Mouse (Mus musculus): Measurements from ENCODE around the gene Spdye4b. TPM values are rescaled to one million over a fixed set of nuclear protein-coding genes. Genes with fewer than 3 reads are reported as not detected.
A peak's percentile ranks its signal among the peaks of the same experiment; 100 is the strongest.
"Not testable (repeated sequence)": the region's sequence is repeated elsewhere in the genome, so short reads cannot be mapped to it uniquely, and the experiment has no call there.

The Spdye4b gene
- not detected in 2 replicates for polyA plus RNA-seq (2015; fragmentation: Nextera tagmentation; extraction: Ambion mirVana)

DNA sequence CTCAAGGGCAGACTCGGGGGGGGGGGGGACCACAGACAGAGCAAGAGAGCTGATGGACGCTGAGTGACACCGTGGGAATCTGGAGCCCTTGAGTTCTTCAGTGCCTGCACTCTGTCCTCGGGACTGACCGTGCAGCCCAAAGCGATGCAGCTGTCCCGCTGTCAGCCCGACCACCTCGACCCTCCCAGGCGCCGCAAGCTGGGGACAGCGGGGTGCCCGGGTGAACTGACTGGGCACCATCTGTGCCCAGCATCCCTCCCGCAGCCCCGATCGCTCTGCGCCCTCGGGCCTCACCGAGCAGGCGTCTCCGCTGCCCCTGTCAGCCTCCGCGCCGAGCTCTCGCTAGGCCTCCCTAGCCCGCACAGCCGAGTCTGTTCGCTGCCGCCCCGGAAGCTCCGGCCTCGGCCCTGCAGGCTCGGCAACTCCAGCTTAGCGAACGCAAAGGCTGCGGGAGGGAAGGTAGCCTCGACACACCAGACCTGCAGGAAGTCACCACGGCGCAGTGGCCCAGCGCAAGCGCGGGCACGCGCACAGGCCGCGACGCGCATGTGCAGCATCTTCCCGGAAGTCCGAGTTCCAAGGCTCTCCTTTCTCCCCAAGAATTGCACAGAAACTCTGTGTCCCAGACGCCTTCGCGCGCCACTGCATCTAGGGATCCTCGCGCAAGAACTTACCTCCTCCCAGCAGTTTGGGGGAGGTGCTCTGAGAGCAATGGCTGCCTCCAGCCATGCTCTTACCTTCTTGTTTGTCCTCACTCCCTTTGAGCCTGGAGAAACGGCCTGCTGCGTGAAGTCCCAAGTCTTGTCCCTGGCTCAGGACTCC, at the start of gene Spdye4b, which contains the start of gene Rbak:
Gene Spdye4b, plus strand, starts transcription at position 763 of the 822 bp plus-strand sequence.
Gene Rbak, minus strand, starts transcription at position 521 of the 822 bp plus-strand sequence.
- Histone ChIP-seq H3K4me2 (replicated peaks; ENCODE audit: low read depth, low read length) (peak within 1 kb of the TSS; percentile 90), H3K4me3 (ENCODE audit: low read depth, low read length) (peak within 1 kb of the TSS; percentile 71), H3K4me1 (ENCODE audit: insufficient read depth, low read depth, low read length) (peaks cover 10% of the 10 kb centered on the region; the same call in 1 of the 2 replicates), H3K27me3 (replicated peaks; ENCODE audit: insufficient read depth, low read length) (no peaks in the 10 kb centered on the region), H3K36me3 (ENCODE audit: insufficient read depth, low read length) (peaks cover 19% of the 10 kb centered on the region; the same call in 1 of the 2 replicates), H3K9ac (replicated peaks; ENCODE audit: low read depth) (peak within 1 kb of the TSS; percentile 86), H3K9me3 (ENCODE audit: low read length) (no peaks in the 10 kb centered on the region), H3K27ac (ENCODE audit: low read length) (peak within 1 kb of the TSS; percentile 75)
- 0% methylated on average over 50 of the region's 58 CpGs for WGBS
- ATAC-seq (peak; percentile 99), DNase-seq (ENCODE audit: low spot score) (peak; percentile 98)
- TF ChIP-seq EP300 (IDR thresholded peaks at IDR 0.05) (no peak), CTCF (IDR thresholded peaks at IDR 0.05) (peak; percentile 35; the same call in 1 of the 2 replicates)

DNA sequence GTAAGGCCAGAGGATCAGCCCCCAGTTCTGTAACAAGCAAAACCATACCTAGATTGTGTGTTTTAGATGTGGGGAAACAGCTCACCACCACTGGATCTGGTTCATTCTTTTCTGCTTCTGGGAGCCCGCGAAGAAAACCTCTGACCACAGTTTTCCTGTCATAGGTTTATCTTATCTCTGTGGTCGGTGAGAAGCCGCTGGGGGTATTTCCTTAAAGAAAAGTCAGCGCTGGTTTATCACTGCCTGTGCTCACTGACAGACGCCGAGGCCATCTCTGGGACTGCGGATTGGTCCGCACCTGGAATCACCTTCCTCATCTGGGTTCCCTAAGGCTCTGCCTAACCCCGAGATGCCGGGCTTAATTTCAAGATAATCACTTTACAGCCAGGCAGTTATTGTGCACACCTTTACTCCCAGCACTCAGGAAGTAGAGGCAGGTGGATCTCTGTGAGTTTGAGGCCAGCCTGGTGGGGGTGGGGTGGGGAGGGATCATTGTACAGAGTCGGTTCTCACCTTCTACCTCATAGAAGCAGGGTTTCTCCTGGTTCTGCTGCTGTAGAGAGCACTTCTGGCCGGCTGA, 47.8 kb upstream of the Spdye4b start:
- TF ChIP-seq CTCF (IDR thresholded peaks at IDR 0.05) (no peak), EP300 (IDR thresholded peaks at IDR 0.05) (no peak)
- no peaks in the 10 kb centered on the region for H3K27me3 ChIP-seq (replicated peaks; ENCODE audit: insufficient read depth, low read length)
- no peak overlapping the region for H3K9ac ChIP-seq (replicated peaks; ENCODE audit: low read depth)
- H3K4me3 ChIP-seq (ENCODE audit: low read depth, low read length), result no peak overlapping the region
- ATAC-seq, result no peak
- 55% methylated on average over 13 of the region's 13 CpGs for WGBS
- no peak overlapping the region for H3K4me2 ChIP-seq (replicated peaks; ENCODE audit: low read depth, low read length)
- no peak for DNase-seq (ENCODE audit: low spot score)
- no peaks in the 10 kb centered on the region for H3K9me3 ChIP-seq (ENCODE audit: low read length)
- H3K36me3 ChIP-seq (ENCODE audit: insufficient read depth, low read length), result no peaks in the 10 kb centered on the region
- H3K4me1 ChIP-seq (ENCODE audit: insufficient read depth, low read depth, low read length), result no peaks in the 10 kb centered on the region
- no peak overlapping the region for H3K27ac ChIP-seq (ENCODE audit: low read length)

DNA sequence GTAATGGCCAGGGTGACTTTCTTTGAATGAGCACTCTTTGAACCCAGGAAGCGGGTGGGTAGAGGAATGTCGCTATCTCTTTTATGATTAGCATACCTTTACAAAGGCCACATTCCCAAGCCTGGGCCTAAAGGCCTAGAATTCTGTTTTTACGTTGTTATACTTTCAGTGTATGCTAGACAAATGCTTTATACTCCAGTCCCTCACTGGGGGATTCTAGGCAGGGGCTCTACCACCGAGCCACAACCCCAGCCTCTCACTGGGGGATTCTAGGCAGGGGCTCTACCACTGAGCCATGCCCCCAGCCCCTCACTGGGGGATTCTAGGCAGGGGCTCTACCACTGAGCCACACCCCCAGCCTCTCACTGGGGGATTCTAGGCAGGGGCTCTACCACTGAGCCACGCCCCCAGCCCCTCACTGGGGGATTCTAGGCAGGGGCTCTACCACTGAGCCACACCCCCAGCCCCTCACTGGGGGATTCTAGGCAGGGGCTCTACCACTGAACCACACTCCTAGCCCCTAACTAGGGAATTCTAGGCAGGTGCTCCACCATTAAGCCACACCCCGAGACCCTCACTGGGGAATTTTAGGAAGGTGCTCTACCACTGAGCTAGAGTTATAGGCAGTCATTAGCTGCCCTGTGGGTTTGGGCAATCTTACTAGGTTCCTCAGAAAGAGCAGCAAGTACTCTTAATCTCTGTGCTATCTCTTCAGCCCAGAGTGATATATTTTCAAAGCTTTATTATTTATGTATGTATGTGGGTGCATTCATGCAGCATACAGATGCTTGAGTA, 46.4 kb upstream of the Spdye4b start:
- 76% methylated on average over 3 of the region's 6 CpGs for WGBS
- H3K27me3 ChIP-seq (replicated peaks; ENCODE audit: insufficient read depth, low read length); H3K27ac ChIP-seq (ENCODE audit: low read length); DNase-seq (ENCODE audit: low spot score); ATAC-seq; H3K4me2 ChIP-seq (replicated peaks; ENCODE audit: low read depth, low read length); H3K36me3 ChIP-seq (ENCODE audit: insufficient read depth, low read length); H3K4me1 ChIP-seq (ENCODE audit: insufficient read depth, low read depth, low read length); H3K9ac ChIP-seq (replicated peaks; ENCODE audit: low read depth); H3K4me3 ChIP-seq (ENCODE audit: low read depth, low read length); H3K9me3 ChIP-seq (ENCODE audit: low read length): not testable (repeated sequence)

DNA sequence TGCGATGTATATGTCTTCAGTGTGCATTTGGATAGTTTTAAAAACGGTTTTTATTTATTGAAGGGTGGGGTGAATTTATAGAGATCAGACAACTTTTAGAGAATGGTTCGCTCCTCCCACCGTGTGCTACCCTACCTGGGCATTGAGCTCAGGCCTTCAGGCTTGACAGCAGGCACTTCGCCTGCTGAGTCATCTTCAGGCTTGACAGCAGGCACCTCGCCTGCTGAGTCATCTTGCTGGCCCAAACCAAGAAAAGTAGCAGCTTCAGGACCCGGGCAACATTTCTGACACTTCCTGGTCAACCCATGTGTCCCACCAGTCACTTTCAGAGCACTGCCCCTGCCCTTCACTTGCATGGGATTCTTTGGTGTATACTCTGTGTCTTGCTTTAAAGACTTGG, 45.8 kb upstream of the Spdye4b start:
- no peaks in the 10 kb centered on the region for H3K27me3 ChIP-seq (replicated peaks; ENCODE audit: insufficient read depth, low read length)
- no peaks in the 10 kb centered on the region for H3K36me3 ChIP-seq (ENCODE audit: insufficient read depth, low read length)
- DNase-seq (ENCODE audit: low spot score), result no peak
- no peak overlapping the region for H3K27ac ChIP-seq (ENCODE audit: low read length)
- no peak overlapping the region for H3K4me3 ChIP-seq (ENCODE audit: low read depth, low read length)
- ATAC-seq, result no peak
- no peaks in the 10 kb centered on the region for H3K4me1 ChIP-seq (ENCODE audit: insufficient read depth, low read depth, low read length)
- no peaks in the 10 kb centered on the region for H3K9me3 ChIP-seq (ENCODE audit: low read length)
- H3K4me2 ChIP-seq (replicated peaks; ENCODE audit: low read depth, low read length), result no peak overlapping the region
- H3K9ac ChIP-seq (replicated peaks; ENCODE audit: low read depth), result no peak overlapping the region
- TF ChIP-seq EP300 (IDR thresholded peaks at IDR 0.05), result no peak
- TF ChIP-seq CTCF (IDR thresholded peaks at IDR 0.05), result no peak
- 86% methylated on average over 7 of the region's 7 CpGs for WGBS

DNA sequence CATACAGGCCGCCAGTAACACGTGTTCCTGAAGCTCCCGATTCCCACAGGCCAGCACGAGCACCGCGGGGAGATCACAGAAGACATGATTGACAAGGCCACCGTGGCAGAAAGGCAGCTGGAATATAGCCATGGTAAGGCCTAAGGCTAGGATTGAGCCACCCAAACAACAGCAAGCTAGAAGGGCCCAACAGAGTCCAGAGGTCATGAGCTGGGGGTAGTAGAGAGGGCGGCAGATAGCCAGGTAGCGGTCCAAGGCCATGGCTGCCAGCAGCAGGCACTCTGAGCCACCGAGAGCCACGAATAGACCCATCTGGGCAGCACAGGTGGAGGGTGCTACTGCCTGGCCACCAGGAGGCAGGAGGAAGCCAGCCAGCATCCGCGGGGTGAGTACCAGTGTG, 43.2 kb upstream of the Spdye4b start:
- Histone ChIP-seq H3K4me1 (ENCODE audit: insufficient read depth, low read depth, low read length) (no peaks in the 10 kb centered on the region), H3K9me3 (ENCODE audit: low read length) (no peaks in the 10 kb centered on the region), H3K36me3 (ENCODE audit: insufficient read depth, low read length) (no peaks in the 10 kb centered on the region), H3K9ac (replicated peaks; ENCODE audit: low read depth) (no peak overlapping the region), H3K4me3 (ENCODE audit: low read depth, low read length) (no peak overlapping the region), H3K27me3 (replicated peaks; ENCODE audit: insufficient read depth, low read length) (no peaks in the 10 kb centered on the region), H3K27ac (ENCODE audit: low read length) (no peak overlapping the region), H3K4me2 (replicated peaks; ENCODE audit: low read depth, low read length) (no peak overlapping the region)
- 89% methylated on average over 13 of the region's 13 CpGs for WGBS
- ATAC-seq (no peak), DNase-seq (ENCODE audit: low spot score) (no peak)
- no peak for TF ChIP-seq EP300 (IDR thresholded peaks at IDR 0.05)
- no peak for TF ChIP-seq CTCF (IDR thresholded peaks at IDR 0.05)

DNA sequence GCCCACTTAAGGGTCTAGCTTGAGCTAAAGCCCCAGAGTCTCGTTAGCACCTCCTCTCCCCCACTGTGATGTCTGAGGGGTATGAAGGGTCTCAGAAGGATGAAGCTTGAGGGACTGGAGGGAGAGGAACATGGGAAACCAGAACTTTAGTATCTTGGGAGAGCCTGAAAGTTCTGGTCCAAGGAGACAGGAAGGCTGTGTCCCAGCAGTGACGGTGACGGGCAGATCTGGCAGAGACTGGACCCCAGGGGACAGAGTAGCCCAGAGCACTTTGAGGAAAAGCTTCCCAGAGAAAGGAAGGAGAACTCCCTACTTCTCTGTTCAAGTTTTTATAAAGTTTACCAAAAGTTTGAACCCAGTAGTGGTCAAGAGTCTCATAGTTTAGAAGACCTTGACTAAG, 33.3 kb upstream of the Spdye4b start, which contains the start of gene Olfr718-ps1:
Gene Olfr718-ps1, minus strand, starts transcription at position 101 of the 400 bp plus-strand sequence.
- no peaks in the 10 kb centered on the region for H3K9me3 ChIP-seq (ENCODE audit: low read length)
- no peak within 1 kb of the TSS for H3K27ac ChIP-seq (ENCODE audit: low read length)
- H3K36me3 ChIP-seq (ENCODE audit: insufficient read depth, low read length), result no peaks in the 10 kb centered on the region
- H3K9ac ChIP-seq (replicated peaks; ENCODE audit: low read depth), result no peak within 1 kb of the TSS
- H3K4me2 ChIP-seq (replicated peaks; ENCODE audit: low read depth, low read length), result no peak within 1 kb of the TSS
- ATAC-seq, result no peak
- H3K4me1 ChIP-seq (ENCODE audit: insufficient read depth, low read depth, low read length), result no peaks in the 10 kb centered on the region
- H3K4me3 ChIP-seq (ENCODE audit: low read depth, low read length), result no peak within 1 kb of the TSS
- no peak for DNase-seq (ENCODE audit: low spot score)
- WGBS, result 56% methylated on average over 3 of the region's 3 CpGs
- no peaks in the 10 kb centered on the region for H3K27me3 ChIP-seq (replicated peaks; ENCODE audit: insufficient read depth, low read length)
- TF ChIP-seq EP300 (IDR thresholded peaks at IDR 0.05) (no peak), CTCF (IDR thresholded peaks at IDR 0.05) (no peak)

All from lung, postnatal 0 days (tissue).